Mouse (Mus musculus) hindbrain, postnatal 0 days (tissue): Measurements from ENCODE around the gene Atp13a2. TPM values are rescaled to one million over a fixed set of nuclear protein-coding genes. Genes with fewer than 3 reads are reported as not detected.
A peak's percentile ranks its signal among the peaks of the same experiment; 100 is the strongest.

Experiments
- ATAC-seq: fragments of 200-750 bp; cut with Nextera tagmentation; 2 replicates; pipeline ENCODE4 v1.8.0; 2017; ENCODE audit warnings: mild to moderate bottlenecking, moderate TSS enrichment, moderate library complexity
- DNase-seq: peaks from one replicate; pipeline ENCODE4 v3.0.0-alpha.2; 2015; ENCODE audit warnings: low spot score
- H3K27ac ChIP-seq: fragments of 300-500 bp; sonication (generic); 2 replicates; pipeline ENCODE4 v1.5.1; 2014; ENCODE audit warnings: mild to moderate bottlenecking
- H3K27me3 ChIP-seq: fragments of 300-500 bp; sonication (generic); 2 replicates; pipeline ENCODE4 v1.6.1; 2014; ENCODE audit warnings: low read length, mixed read lengths; ENCODE audit not compliant: insufficient read depth
- H3K36me3 ChIP-seq: fragments of 300-500 bp; sonication (generic); 2 replicates; pipeline ENCODE4 v1.6.1; 2014; ENCODE audit warnings: low read length, mixed read lengths; ENCODE audit not compliant: insufficient read depth
- H3K4me1 ChIP-seq: fragments of 300-500 bp; sonication (generic); 2 replicates; pipeline ENCODE4 v1.6.1; 2014; ENCODE audit warnings: antibody characterized with exemption, low read length, mixed read lengths; ENCODE audit not compliant: insufficient read depth
- H3K4me2 ChIP-seq: fragments of 300-500 bp; sonication (generic); 2 replicates; pipeline ENCODE4 v1.6.1; 2014; ENCODE audit warnings: low read depth, mild to moderate bottlenecking, low read length, moderate library complexity, mixed read lengths
- H3K4me3 ChIP-seq: fragments of 300-500 bp; sonication (generic); 2 replicates; pipeline ENCODE4 v1.5.1; 2014; ENCODE audit warnings: low read length
- H3K9ac ChIP-seq: fragments of 300-500 bp; sonication (generic); replicated peaks from 2 replicates; pipeline ENCODE4 v1.6.1; 2014; ENCODE audit warnings: mild to moderate bottlenecking, low read length, moderate library complexity, mixed read lengths
- H3K9me3 ChIP-seq: fragments of 300-500 bp; sonication (generic); 2 replicates; pipeline ENCODE4 v1.6.1; 2016; ENCODE audit warnings: low read length, mixed read lengths
- CTCF ChIP-seq: IDR thresholded peaks from 2 replicates; pipeline ENCODE4 v1.5.1; 2016; ENCODE audit warnings: antibody characterized with exemption, control low read depth, low read depth
- WGBS: fragments of 180-500 bp; shearing (Covaris S2); extraction: QIAGEN DNeasy Blood & Tissue Kit; methylation state at CpG from one replicate; pipeline ENCODE4 v1.1.7; 2014; 5-methylcytosine and 5-hydroxymethylcytosine counted together
- polyA plus RNA-seq: library from polyadenylated mRNA; unstranded; fragments of >200 nt; fragmentation: Nextera tagmentation; extraction: Ambion mirVana; gene quantifications from 2 replicates; pipeline ENCODE4 v1.2.1, GENCODE M21; 2015
- total RNA-seq: library from RNA; depleted of rRNA; stranded (reverse); fragments of >200 nt; gene quantifications from 2 replicates; pipeline ENCODE4 v1.2.3, GENCODE M21; 2014

Atp13a2 gene
- total and polyA plus RNA-seq, 2 experiments from 2014 or later: 166 to 435 TPM

- Histone ChIP-seq H3K9me3 (no peaks in the 10 kb centered on the region), H3K9ac (no peak overlapping the region; the same call in 1 of the 2 replicates), H3K4me3 (no peak overlapping the region), H3K4me1 (peaks cover 13% of the 10 kb centered on the region; the same call in 1 of the 2 replicates), H3K36me3 (peaks cover 9% of the 10 kb centered on the region; the same call in 1 of the 2 replicates), H3K4me2 (peak overlapping the region; percentile 11; the same call in 1 of the 2 replicates), H3K27me3 (no peaks in the 10 kb centered on the region), H3K27ac (peak overlapping the region; percentile 81)
- no peak for TF ChIP-seq CTCF
- ATAC-seq (peak; percentile 81), DNase-seq (peak; percentile 85)
- 12% methylated on average over 14 of the region's 14 CpGs for WGBS
These were observed 34.3 kb downstream of the Atp13a2 start for GRCm38 (mm10) chr4:141020811-141021613.

- Histone ChIP-seq H3K27ac (peak overlapping the region; percentile 81), H3K9ac (no peak overlapping the region; the same call in 1 of the 2 replicates), H3K36me3 (peaks cover 4% of the 10 kb centered on the region; the same call in 1 of the 2 replicates), H3K4me3 (no peak overlapping the region), H3K4me1 (peaks cover 13% of the 10 kb centered on the region; the same call in 1 of the 2 replicates), H3K9me3 (no peaks in the 10 kb centered on the region), H3K27me3 (no peaks in the 10 kb centered on the region), H3K4me2 (no peak overlapping the region)
- no peak for TF ChIP-seq CTCF
- DNase-seq (no peak), ATAC-seq (peak; percentile 9; the same call in 1 of the 2 replicates)
- WGBS: 15% methylated on average over 11 of the region's 11 CpGs
These were observed 34.9 kb downstream of the Atp13a2 start for GRCm38 (mm10) chr4:141021614-141021929.

GRCm38 (mm10) chr4:141024052-141024451 lies 37.4 kb downstream of the Atp13a2 start:
- H3K9ac ChIP-seq: no peak overlapping the region
- no peak for TF ChIP-seq CTCF
- DNase-seq (no peak), ATAC-seq (no peak)
- no peak overlapping the region for H3K27ac ChIP-seq
- H3K36me3 ChIP-seq: peaks cover 9% of the 10 kb centered on the region
- H3K4me1 ChIP-seq: peaks cover 13% of the 10 kb centered on the region; the same call in 1 of the 2 replicates
- H3K4me3 ChIP-seq: no peak overlapping the region
- H3K9me3 ChIP-seq: no peaks in the 10 kb centered on the region
- WGBS: 68% methylated on average over 9 of the region's 9 CpGs
- no peaks in the 10 kb centered on the region for H3K27me3 ChIP-seq
- no peak overlapping the region for H3K4me2 ChIP-seq

GRCm38 (mm10) chr4:141024992-141025391 lies 38.3 kb downstream of the Atp13a2 start:
- Histone ChIP-seq H3K27me3 (no peaks in the 10 kb centered on the region), H3K27ac (no peak overlapping the region), H3K9me3 (no peaks in the 10 kb centered on the region), H3K4me3 (no peak overlapping the region), H3K4me2 (no peak overlapping the region), H3K36me3 (peaks cover 12% of the 10 kb centered on the region), H3K4me1 (peaks cover 13% of the 10 kb centered on the region; the same call in 1 of the 2 replicates), H3K9ac (no peak overlapping the region)
- no peak for TF ChIP-seq CTCF
- 85% methylated on average over 22 of the region's 27 CpGs for WGBS
- DNase-seq (no peak), ATAC-seq (no peak)

GRCm38 (mm10) chr4:141030541-141031206 lies 44.0 kb downstream of the Atp13a2 start:
- peaks cover 16% of the 10 kb centered on the region for H3K36me3 ChIP-seq
- H3K4me2 ChIP-seq: no peak overlapping the region
- no peak overlapping the region for H3K4me3 ChIP-seq
- ATAC-seq: no peak
- TF ChIP-seq CTCF: no peak
- H3K27ac ChIP-seq: no peak overlapping the region
- 76% methylated on average over 18 of the region's 18 CpGs for WGBS
- no peaks in the 10 kb centered on the region for H3K9me3 ChIP-seq
- no peaks in the 10 kb centered on the region for H3K27me3 ChIP-seq
- H3K9ac ChIP-seq: no peak overlapping the region
- DNase-seq: no peak
- no peaks in the 10 kb centered on the region for H3K4me1 ChIP-seq

GRCm38 (mm10) chr4:141031733-141032132 lies 45.1 kb downstream of the Atp13a2 start:
- Histone ChIP-seq H3K9me3 (no peaks in the 10 kb centered on the region), H3K9ac (no peak overlapping the region), H3K27ac (no peak overlapping the region), H3K36me3 (peaks cover 13% of the 10 kb centered on the region), H3K4me1 (no peaks in the 10 kb centered on the region), H3K4me2 (no peak overlapping the region), H3K27me3 (no peaks in the 10 kb centered on the region), H3K4me3 (no peak overlapping the region)
- ATAC-seq (peak; percentile 75), DNase-seq (peak; percentile 86)
- peak; percentile 99 for TF ChIP-seq CTCF
- 14% methylated on average over 6 of the region's 6 CpGs for WGBS
